Mouse (Mus musculus): ENCODE data around the gene Fam135a. TPM values are rescaled to one million over a fixed set of nuclear protein-coding genes. Genes with fewer than 3 reads are reported as not detected.

Gene Fam135a
- polyA plus RNA-seq, 1 experiment from 2014 or later: 46.5 TPM

GRCm38 (mm10) chr1:24046730-24047510, 53.2 kb downstream of the Fam135a start:
- no peaks in the 10 kb centered on the region for H3K27me3 ChIP-seq (replicated peaks; ENCODE audit: low read depth, poor library complexity, severe bottlenecking)
- 82% methylated on average over 6 of the region's 6 CpGs for whole genome bisulfite sequencing
- DNase-seq (ENCODE audit: low spot score): no peak
- no peak overlapping the region for H3K4me3 ChIP-seq
- no peaks in the 10 kb centered on the region for H3K4me1 ChIP-seq
- H3K9me3 ChIP-seq: no peaks in the 10 kb centered on the region
- no peak overlapping the region for H3K27ac ChIP-seq (replicated peaks)
- H3K36me3 ChIP-seq (replicated peaks): peaks cover 40% of the 10 kb centered on the region

GRCm38 (mm10) chr1:24045627-24046026, 54.5 kb downstream of the Fam135a start:
- peaks cover 35% of the 10 kb centered on the region for H3K36me3 ChIP-seq (replicated peaks)
- no peaks in the 10 kb centered on the region for H3K9me3 ChIP-seq
- H3K4me3 ChIP-seq: no peak overlapping the region
- WGBS: 85% methylated on average over 5 of the region's 5 CpGs
- no peaks in the 10 kb centered on the region for H3K4me1 ChIP-seq
- H3K27me3 ChIP-seq (replicated peaks; ENCODE audit: low read depth, poor library complexity, severe bottlenecking): no peaks in the 10 kb centered on the region
- no peak overlapping the region for H3K27ac ChIP-seq (replicated peaks)
- no peak for DNase-seq (ENCODE audit: low spot score)

- Histone ChIP-seq H3K27me3 (replicated peaks; ENCODE audit: low read depth, poor library complexity, severe bottlenecking) (no peaks in the 10 kb centered on the region), H3K27ac (replicated peaks) (no peak overlapping the region), H3K9me3 (no peaks in the 10 kb centered on the region), H3K36me3 (replicated peaks) (peaks cover 35% of the 10 kb centered on the region), H3K4me1 (no peaks in the 10 kb centered on the region), H3K4me3 (no peak overlapping the region)
- no peak for DNase-seq (ENCODE audit: low spot score)
- 77% methylated on average over 5 of the region's 5 CpGs for WGBS
Observed at GRCm38 (mm10) chr1:24043007-24043406, 57.1 kb downstream of the Fam135a start.

GRCm38 (mm10) chr1:24033759-24034423, 66.2 kb downstream of the Fam135a start:
- H3K9me3 ChIP-seq: no peaks in the 10 kb centered on the region
- no peaks in the 10 kb centered on the region for H3K27me3 ChIP-seq (replicated peaks; ENCODE audit: low read depth, poor library complexity, severe bottlenecking)
- no peak overlapping the region for H3K27ac ChIP-seq (replicated peaks)
- DNase-seq (ENCODE audit: low spot score): no peak
- no peak overlapping the region for H3K4me3 ChIP-seq
- 79% methylated on average over 2 of the region's 2 CpGs for WGBS
- H3K36me3 ChIP-seq (replicated peaks): peaks cover 38% of the 10 kb centered on the region
- H3K4me1 ChIP-seq: no peaks in the 10 kb centered on the region

GRCm38 (mm10) chr1:24010821-24011220, 89.3 kb downstream of the Fam135a start:
- Histone ChIP-seq H3K27me3 (replicated peaks; ENCODE audit: low read depth, poor library complexity, severe bottlenecking) (no peaks in the 10 kb centered on the region), H3K27ac (replicated peaks) (no peak overlapping the region), H3K4me3 (no peak overlapping the region), H3K4me1 (no peaks in the 10 kb centered on the region), H3K9me3 (no peaks in the 10 kb centered on the region), H3K36me3 (replicated peaks) (peaks cover 28% of the 10 kb centered on the region)
- WGBS: 94% methylated on average over 6 of the region's 6 CpGs
- DNase-seq (ENCODE audit: low spot score): no peak

- H3K27ac ChIP-seq (replicated peaks): no peak overlapping the region
- WGBS: 88% methylated on average over 6 of the region's 6 CpGs
- no peak overlapping the region for H3K4me3 ChIP-seq
- H3K4me1 ChIP-seq: no peaks in the 10 kb centered on the region
- H3K9me3 ChIP-seq: no peaks in the 10 kb centered on the region
- no peak for DNase-seq (ENCODE audit: low spot score)
- no peaks in the 10 kb centered on the region for H3K27me3 ChIP-seq (replicated peaks; ENCODE audit: low read depth, poor library complexity, severe bottlenecking)
- H3K36me3 ChIP-seq (replicated peaks): peaks cover 28% of the 10 kb centered on the region
Observed at GRCm38 (mm10) chr1:24010016-24010415, 90.1 kb downstream of the Fam135a start.

- peaks cover 4% of the 10 kb centered on the region; the same call in 1 of the 2 replicates for H3K4me1 ChIP-seq
- WGBS: 86% methylated on average over 8 of the region's 8 CpGs
- peaks cover 15% of the 10 kb centered on the region for H3K36me3 ChIP-seq (replicated peaks)
- no peak for DNase-seq (ENCODE audit: low spot score)
- H3K27ac ChIP-seq (replicated peaks): no peak overlapping the region
- no peaks in the 10 kb centered on the region for H3K9me3 ChIP-seq
- H3K27me3 ChIP-seq (replicated peaks; ENCODE audit: low read depth, poor library complexity, severe bottlenecking): no peaks in the 10 kb centered on the region
- H3K4me3 ChIP-seq: no peak overlapping the region
Observed at GRCm38 (mm10) chr1:24007621-24008020, 92.5 kb downstream of the Fam135a start.

GRCm38 (mm10) chr1:24005070-24005804, 94.9 kb downstream of the Fam135a start, which contains the start of gene Sdhaf4:
TSS of gene Sdhaf4 (minus strand) at chr1:24005656.
- Histone ChIP-seq H3K4me3 (peak within 1 kb of the TSS; percentile 73), H3K9me3 (no peaks in the 10 kb centered on the region), H3K27ac (replicated peaks) (peak within 1 kb of the TSS; percentile 93), H3K4me1 (peaks cover 4% of the 10 kb centered on the region; the same call in 1 of the 2 replicates), H3K27me3 (replicated peaks; ENCODE audit: low read depth, poor library complexity, severe bottlenecking) (no peaks in the 10 kb centered on the region), H3K36me3 (replicated peaks) (peaks cover 32% of the 10 kb centered on the region)
- WGBS: 2% methylated on average over 47 of the region's 47 CpGs
- DNase-seq (ENCODE audit: low spot score): peak; percentile 95

GRCm38 (mm10) chr1:23999318-23999717, 100.8 kb downstream of the Fam135a start:
- Histone ChIP-seq H3K4me1 (peaks cover under 1% of the 10 kb centered on the region; the same call in 1 of the 2 replicates), H3K27me3 (replicated peaks; ENCODE audit: low read depth, poor library complexity, severe bottlenecking) (no peaks in the 10 kb centered on the region), H3K27ac (replicated peaks) (no peak overlapping the region), H3K9me3 (no peaks in the 10 kb centered on the region), H3K36me3 (replicated peaks) (peaks cover 65% of the 10 kb centered on the region), H3K4me3 (no peak overlapping the region)
- 93% methylated on average over 5 of the region's 5 CpGs for WGBS
- DNase-seq (ENCODE audit: low spot score): no peak

GRCm38 (mm10) chr1:23998866-23999265, 101.3 kb downstream of the Fam135a start:
- Histone ChIP-seq H3K36me3 (replicated peaks) (peaks cover 65% of the 10 kb centered on the region), H3K4me1 (no peaks in the 10 kb centered on the region), H3K9me3 (no peaks in the 10 kb centered on the region), H3K27me3 (replicated peaks; ENCODE audit: low read depth, poor library complexity, severe bottlenecking) (no peaks in the 10 kb centered on the region), H3K27ac (replicated peaks) (no peak overlapping the region), H3K4me3 (no peak overlapping the region)
- DNase-seq (ENCODE audit: low spot score): no peak
- WGBS: 93% methylated on average over 7 of the region's 7 CpGs

- DNase-seq (ENCODE audit: low spot score): no peak
- H3K9me3 ChIP-seq: no peaks in the 10 kb centered on the region
- no peaks in the 10 kb centered on the region for H3K27me3 ChIP-seq (replicated peaks; ENCODE audit: low read depth, poor library complexity, severe bottlenecking)
- WGBS: 92% methylated on average over 7 of the region's 7 CpGs
- no peak overlapping the region for H3K4me3 ChIP-seq
- H3K27ac ChIP-seq (replicated peaks): no peak overlapping the region
- H3K4me1 ChIP-seq: no peaks in the 10 kb centered on the region
- H3K36me3 ChIP-seq (replicated peaks): peaks cover 65% of the 10 kb centered on the region
Observed at GRCm38 (mm10) chr1:23998120-23998810, 101.9 kb downstream of the Fam135a start.

- peaks cover 60% of the 10 kb centered on the region for H3K36me3 ChIP-seq (replicated peaks)
- 90% methylated on average over 3 of the region's 3 CpGs for WGBS
- H3K9me3 ChIP-seq: no peaks in the 10 kb centered on the region
Observed at GRCm38 (mm10) chr1:23997493-23997892, 102.6 kb downstream of the Fam135a start.

More at GRCm38 (mm10) chr1:23997493-23997892, 102.6 kb downstream of the Fam135a start:
- H3K4me1 ChIP-seq: no peaks in the 10 kb centered on the region
- no peak overlapping the region for H3K27ac ChIP-seq (replicated peaks)
- no peak for DNase-seq (ENCODE audit: low spot score)
- no peak overlapping the region for H3K4me3 ChIP-seq
- H3K27me3 ChIP-seq (replicated peaks; ENCODE audit: low read depth, poor library complexity, severe bottlenecking): no peaks in the 10 kb centered on the region
